Mouse (Mus musculus) forebrain, embryonic 12.5 days (tissue): ENCODE data around the gene Ezh1. TPM values are rescaled to one million over a fixed set of nuclear protein-coding genes. Genes with fewer than 3 reads are reported as not detected.

Experiments used
- ATAC-seq: fragments of 200-750 bp; cut with Nextera tagmentation; 2 replicates; pipeline ENCODE4 v1.8.0; 2017; ENCODE audit warnings: moderate TSS enrichment; ENCODE audit not compliant: low FRiP score
- H3K27ac ChIP-seq: fragments of 300-500 bp; sonication (generic); 2 replicates; pipeline ENCODE4 v1.5.1; 2016; ENCODE audit warnings: mild to moderate bottlenecking
- H3K27me3 ChIP-seq: fragments of 300-500 bp; sonication (generic); 2 replicates; pipeline ENCODE4 v1.6.1; 2016; ENCODE audit warnings: mild to moderate bottlenecking
- H3K36me3 ChIP-seq: fragments of 300-500 bp; sonication (generic); replicated peaks from 2 replicates; pipeline ENCODE4 v1.6.1; 2016; ENCODE audit warnings: mild to moderate bottlenecking
- H3K4me1 ChIP-seq: fragments of 300-500 bp; sonication (generic); 2 replicates; pipeline ENCODE4 v1.6.1; 2016
- H3K4me2 ChIP-seq: fragments of 300-500 bp; sonication (generic); 2 replicates; pipeline ENCODE4 v1.6.1; 2016; ENCODE audit warnings: mild to moderate bottlenecking, moderate library complexity
- H3K4me3 ChIP-seq: fragments of 300-500 bp; sonication (generic); replicated peaks from 2 replicates; pipeline ENCODE4 v1.5.1; 2016; ENCODE audit warnings: mild to moderate bottlenecking
- H3K9ac ChIP-seq: fragments of 300-500 bp; sonication (generic); 2 replicates; pipeline ENCODE4 v1.6.1; 2016; ENCODE audit warnings: mild to moderate bottlenecking
- H3K9me3 ChIP-seq: fragments of 300-500 bp; sonication (generic); 2 replicates; pipeline ENCODE4 v1.6.1; 2016
- WGBS: fragments of 180-500 bp; shearing (Covaris S2); methylation state at CpG from one replicate; pipeline ENCODE4 v1.1.7; 2016; 5-methylcytosine and 5-hydroxymethylcytosine counted together
- polyA plus RNA-seq: library from polyadenylated mRNA; unstranded; fragments of >200 nt; fragmentation: Nextera tagmentation; extraction: Ambion mirVana; gene quantifications from 2 replicates; pipeline ENCODE4 v1.2.1, GENCODE M21; 2016

Gene Ezh1
- polyA plus RNA-seq, 1 experiment from 2014 or later = 12.5 TPM

DNA sequence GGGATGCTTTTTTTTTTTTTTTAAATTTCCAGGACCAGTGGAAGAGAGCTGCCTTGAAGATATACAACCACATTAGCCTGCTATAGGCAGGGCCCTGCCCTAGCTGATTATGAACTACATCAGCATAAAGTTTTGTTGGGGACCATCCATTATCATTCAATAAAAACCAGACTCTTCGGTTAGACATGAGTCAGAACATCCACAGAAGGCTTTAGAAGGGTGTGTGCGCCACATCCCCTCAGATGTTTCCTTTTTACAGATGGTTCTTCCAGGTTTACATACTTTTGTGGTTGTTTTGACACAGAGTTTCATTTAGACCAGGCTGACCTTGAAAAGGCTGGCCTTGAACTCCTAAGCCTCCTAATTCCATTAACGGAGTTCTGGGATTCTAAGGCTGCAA lies 1.9 kb downstream of the Ezh1 start:
- Histone ChIP-seq H3K36me3 (no peaks in the 10 kb centered on the region), H3K27me3 (peaks cover 13% of the 10 kb centered on the region; the same call in 1 of the 2 replicates), H3K9ac (no peak overlapping the region), H3K4me1 (peaks cover 12% of the 10 kb centered on the region), H3K4me2 (no peak overlapping the region), H3K4me3 (no peak overlapping the region), H3K9me3 (no peaks in the 10 kb centered on the region), H3K27ac (no peak overlapping the region)
- ATAC-seq = no peak
- WGBS = 94% methylated on average over 3 of the region's 3 CpGs

DNA sequence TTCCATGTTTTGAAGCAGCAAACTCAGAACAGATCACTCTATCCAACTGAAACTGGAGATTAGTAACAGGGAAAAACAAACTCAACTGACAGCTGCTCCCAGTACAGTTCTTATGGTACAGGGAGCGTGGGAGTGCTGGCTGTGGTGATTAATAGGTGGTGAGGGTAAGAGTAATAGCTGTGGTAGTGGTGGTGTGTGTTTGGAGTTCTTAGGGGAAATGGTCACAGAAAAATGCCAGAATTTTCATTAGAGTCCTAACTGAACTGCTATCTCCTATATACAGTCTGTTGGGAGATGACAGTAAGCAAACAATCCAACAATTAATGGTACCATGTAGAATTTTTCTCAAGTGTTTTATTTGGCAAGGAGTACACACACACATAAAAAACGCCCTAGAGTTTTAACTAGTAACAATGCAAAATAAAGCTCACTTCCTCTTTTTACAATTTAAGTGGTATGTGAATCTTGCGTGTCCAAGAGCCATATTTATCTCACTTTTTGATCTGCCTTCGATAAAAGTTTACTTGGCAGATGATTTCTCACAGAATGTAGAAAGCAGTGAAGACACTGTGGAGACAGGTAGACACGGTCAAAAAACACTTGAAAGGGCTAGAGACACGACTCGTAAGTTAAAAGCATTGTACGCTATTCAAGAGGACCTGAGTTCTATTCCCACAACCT lies 4.8 kb downstream of the Ezh1 start:
- H3K9me3 ChIP-seq = no peaks in the 10 kb centered on the region
- WGBS = 90% methylated on average over 8 of the region's 8 CpGs
- no peak overlapping the region for H3K4me2 ChIP-seq

DNA sequence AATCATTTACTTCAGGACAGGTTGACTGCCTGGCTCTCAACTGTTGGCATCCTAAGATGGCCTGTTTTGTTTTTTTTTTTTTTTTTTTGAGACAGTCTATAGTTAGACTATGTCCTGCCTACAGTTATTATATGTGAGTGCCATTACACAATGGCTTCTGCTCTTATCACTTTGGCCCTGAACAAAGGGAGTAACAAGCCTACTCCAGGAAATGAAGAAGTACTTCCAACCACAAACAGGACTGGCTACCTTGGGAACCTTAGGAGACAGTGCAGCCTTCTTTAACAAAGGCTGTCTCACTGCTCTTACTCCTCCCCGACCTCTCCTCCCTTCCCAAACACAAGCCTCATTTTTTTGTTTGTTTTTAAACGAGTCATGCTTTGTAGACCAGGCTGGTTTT lies 5.4 kb downstream of the Ezh1 start:
- Histone ChIP-seq H3K4me2 (no peak overlapping the region), H3K9ac (no peak overlapping the region), H3K27me3 (peaks cover 4% of the 10 kb centered on the region; the same call in 1 of the 2 replicates), H3K27ac (no peak overlapping the region), H3K4me1 (peaks cover 7% of the 10 kb centered on the region; the same call in 1 of the 2 replicates), H3K4me3 (no peak overlapping the region), H3K9me3 (no peaks in the 10 kb centered on the region), H3K36me3 (no peaks in the 10 kb centered on the region)
- no peak for ATAC-seq
- 65% methylated on average over 2 of the region's 2 CpGs for WGBS

More for the DNA sequence above, 4.8 kb downstream of the Ezh1 start:
- Histone ChIP-seq H3K4me3 (no peak overlapping the region), H3K4me1 (peaks cover 11% of the 10 kb centered on the region), H3K9ac (no peak overlapping the region), H3K36me3 (no peaks in the 10 kb centered on the region), H3K27me3 (peaks cover 4% of the 10 kb centered on the region; the same call in 1 of the 2 replicates), H3K27ac (no peak overlapping the region)
- ATAC-seq = no peak

DNA sequence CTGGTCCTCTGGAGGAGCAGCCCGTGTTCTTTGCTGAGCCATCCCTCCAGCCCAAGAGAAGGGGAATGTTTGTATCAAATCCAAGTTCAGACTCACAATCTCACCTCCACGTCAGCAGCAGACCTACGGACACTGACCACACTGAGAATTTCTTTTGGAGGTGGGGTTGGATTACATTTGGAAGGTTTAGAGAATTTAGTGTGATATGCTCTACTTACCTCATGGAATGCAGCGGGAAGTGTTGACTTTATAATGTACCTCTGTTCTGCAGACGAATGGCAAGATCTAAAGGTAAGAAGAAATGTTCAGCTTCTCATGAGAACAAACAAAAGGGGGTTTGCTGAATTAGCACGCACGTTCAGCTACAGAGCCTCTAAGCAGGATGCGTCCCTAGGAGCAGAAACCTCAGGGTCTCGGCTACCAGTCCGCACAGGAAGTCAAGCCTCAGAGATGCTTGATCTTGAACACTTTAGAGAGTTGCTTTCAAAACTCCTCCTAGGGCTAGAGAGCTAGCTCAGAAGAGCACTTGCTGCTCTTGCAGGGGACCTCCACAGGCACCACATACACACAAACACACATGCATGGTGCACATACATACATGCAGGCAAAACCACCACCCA lies 7.7 kb downstream of the Ezh1 start:
- no peak for ATAC-seq
- WGBS = 84% methylated on average over 10 of the region's 10 CpGs

DNA sequence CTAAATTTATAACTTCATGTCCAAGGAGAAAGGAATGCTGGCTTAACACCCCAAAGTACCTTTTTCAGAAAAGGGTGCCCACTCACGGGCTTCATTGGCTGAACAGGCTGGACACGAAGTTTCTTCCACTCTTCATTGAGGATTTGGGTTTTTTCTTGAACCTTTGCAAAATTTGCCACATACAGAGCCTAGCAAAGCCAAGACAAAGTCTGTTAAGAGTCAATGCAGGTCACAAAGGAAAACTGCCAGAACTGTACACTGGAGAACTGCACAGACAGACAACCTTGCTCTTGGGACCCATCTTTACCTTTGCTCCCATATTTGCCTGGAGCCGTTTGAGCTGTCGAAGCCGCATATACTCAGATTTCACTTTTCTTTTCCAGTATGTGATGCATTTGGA lies 9.3 kb downstream of the Ezh1 start:
- no peak overlapping the region for H3K4me2 ChIP-seq
- no peak overlapping the region for H3K4me3 ChIP-seq
- no peak for ATAC-seq
- no peaks in the 10 kb centered on the region for H3K36me3 ChIP-seq
- H3K27me3 ChIP-seq = no peaks in the 10 kb centered on the region
- H3K27ac ChIP-seq = no peak overlapping the region
- H3K9ac ChIP-seq = no peak overlapping the region
- 91% methylated on average over 5 of the region's 5 CpGs for WGBS
- no peaks in the 10 kb centered on the region for H3K9me3 ChIP-seq
- H3K4me1 ChIP-seq = no peaks in the 10 kb centered on the region

More for the DNA sequence above, 7.7 kb downstream of the Ezh1 start:
- no peak overlapping the region for H3K4me2 ChIP-seq
- H3K4me1 ChIP-seq = no peaks in the 10 kb centered on the region
- no peak overlapping the region for H3K9ac ChIP-seq
- H3K27me3 ChIP-seq = no peaks in the 10 kb centered on the region
- H3K9me3 ChIP-seq = no peaks in the 10 kb centered on the region
- no peak overlapping the region for H3K4me3 ChIP-seq
- no peak overlapping the region for H3K27ac ChIP-seq
- H3K36me3 ChIP-seq = no peaks in the 10 kb centered on the region

DNA sequence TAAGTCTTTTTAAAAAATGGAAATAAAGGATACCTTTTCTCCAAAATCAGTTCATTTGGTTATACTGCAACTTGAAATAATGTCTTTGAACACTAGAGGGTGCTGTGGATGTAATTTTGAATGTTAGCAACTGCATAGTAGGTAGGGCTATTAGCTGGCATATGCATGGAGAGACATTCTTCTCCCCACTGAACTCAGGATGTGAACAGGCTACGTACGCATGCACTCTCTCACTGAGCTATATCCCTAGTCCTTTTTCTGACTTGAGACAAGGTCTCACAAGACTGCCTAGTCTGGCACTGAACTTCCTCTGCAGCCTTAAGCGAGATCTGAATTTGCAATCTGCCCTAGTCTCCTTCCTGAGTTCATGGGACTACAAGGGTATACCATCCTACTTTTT lies 14.3 kb downstream of the Ezh1 start:
- H3K4me2 ChIP-seq = no peak overlapping the region
- H3K27ac ChIP-seq = no peak overlapping the region
- 0 out of 2 replicates have a peak, but pooled peaks cover 6% of the 10 kb centered on the region for H3K36me3 ChIP-seq
- ATAC-seq = no peak
- no peak overlapping the region for H3K9ac ChIP-seq
- no peaks in the 10 kb centered on the region for H3K27me3 ChIP-seq
- 46% methylated on average over 3 of the region's 3 CpGs for WGBS
- H3K4me1 ChIP-seq = no peaks in the 10 kb centered on the region
- no peaks in the 10 kb centered on the region for H3K9me3 ChIP-seq
- no peak overlapping the region for H3K4me3 ChIP-seq

DNA sequence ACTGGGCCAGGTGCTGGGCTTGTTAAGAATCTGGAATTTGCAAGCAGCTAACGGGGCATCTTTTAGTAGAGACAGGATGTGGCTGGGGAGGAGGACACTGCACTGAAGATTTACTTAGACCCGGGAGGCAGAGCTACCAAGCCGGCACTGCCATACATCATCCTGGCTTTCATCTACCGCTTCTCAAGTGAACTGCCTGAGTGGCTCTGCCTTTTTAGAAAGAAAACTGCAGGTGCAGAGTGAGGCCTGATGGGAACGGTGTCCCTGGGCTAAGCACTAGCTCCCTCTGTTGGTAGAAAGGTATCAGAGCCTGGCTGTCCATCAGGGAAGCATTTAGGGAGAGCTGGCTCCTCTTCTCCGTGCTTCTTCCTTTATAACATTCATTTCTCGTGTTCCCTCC lies 25.3 kb downstream of the Ezh1 start:
- Histone ChIP-seq H3K4me2 (no peak overlapping the region), H3K36me3 (peaks cover 9% of the 10 kb centered on the region), H3K4me3 (no peak overlapping the region), H3K27me3 (no peaks in the 10 kb centered on the region), H3K27ac (no peak overlapping the region), H3K4me1 (0 out of 2 replicates have a peak, but pooled peaks cover 4% of the 10 kb centered on the region), H3K9me3 (no peaks in the 10 kb centered on the region), H3K9ac (no peak overlapping the region)
- WGBS = 24% methylated on average over 7 of the region's 7 CpGs
- no peak for ATAC-seq

DNA sequence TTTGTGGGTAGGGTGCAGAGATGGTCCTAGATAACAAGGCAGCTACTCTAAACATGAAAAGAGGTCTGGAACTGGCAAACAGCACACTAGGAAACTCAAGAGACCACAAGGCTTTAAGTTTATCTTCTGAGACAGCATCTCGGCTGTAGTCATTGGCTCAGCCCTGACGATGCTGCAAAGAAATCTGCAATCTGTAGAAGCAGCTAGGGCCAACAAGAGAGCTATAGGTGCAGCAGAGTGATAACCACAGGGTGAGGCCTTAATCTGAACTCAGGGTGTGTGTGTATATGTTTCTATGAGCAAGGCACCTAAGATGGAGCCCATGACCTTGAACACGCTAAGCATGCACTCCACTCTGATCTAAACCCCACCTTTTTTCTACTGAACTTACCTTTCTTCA lies 26.7 kb downstream of the Ezh1 start:
- H3K9me3 ChIP-seq = no peaks in the 10 kb centered on the region
- H3K36me3 ChIP-seq = peaks cover 9% of the 10 kb centered on the region
- H3K27ac ChIP-seq = no peak overlapping the region
- 0 out of 2 replicates have a peak, but pooled peaks cover 4% of the 10 kb centered on the region for H3K4me1 ChIP-seq
- 92% methylated on average over 3 of the region's 3 CpGs for WGBS
- no peak overlapping the region for H3K9ac ChIP-seq
- no peak for ATAC-seq
- H3K27me3 ChIP-seq = no peaks in the 10 kb centered on the region
- H3K4me2 ChIP-seq = no peak overlapping the region
- no peak overlapping the region for H3K4me3 ChIP-seq

DNA sequence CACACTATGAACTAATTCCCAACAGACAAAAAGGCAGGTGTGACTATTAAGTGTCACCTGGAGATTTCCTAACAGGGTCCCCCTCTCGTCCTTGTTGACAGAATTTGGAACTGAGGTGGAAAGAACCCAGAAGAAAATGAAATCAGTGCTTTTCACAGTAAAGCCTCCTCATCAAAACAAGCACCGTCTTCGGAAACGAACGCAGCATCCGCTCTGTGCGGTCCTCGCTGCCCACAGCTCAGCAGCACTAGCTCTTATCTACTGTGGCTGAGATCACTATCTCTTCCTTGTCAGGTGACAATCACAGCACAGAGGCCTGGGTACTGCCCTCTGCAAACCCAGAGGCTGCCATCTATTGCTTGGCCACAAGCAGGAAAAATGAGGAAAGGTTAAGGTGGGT lies 30.1 kb downstream of the Ezh1 start:
- H3K4me3 ChIP-seq = no peak overlapping the region
- no peaks in the 10 kb centered on the region; the same call in 1 of the 2 replicates for H3K36me3 ChIP-seq
- H3K4me1 ChIP-seq = peaks cover 8% of the 10 kb centered on the region; the same call in 1 of the 2 replicates
- H3K27ac ChIP-seq = no peak overlapping the region
- H3K4me2 ChIP-seq = no peak overlapping the region
- no peaks in the 10 kb centered on the region for H3K27me3 ChIP-seq
- no peak overlapping the region for H3K9ac ChIP-seq
- ATAC-seq = no peak
- WGBS = 93% methylated on average over 8 of the region's 8 CpGs
- no peaks in the 10 kb centered on the region for H3K9me3 ChIP-seq

DNA sequence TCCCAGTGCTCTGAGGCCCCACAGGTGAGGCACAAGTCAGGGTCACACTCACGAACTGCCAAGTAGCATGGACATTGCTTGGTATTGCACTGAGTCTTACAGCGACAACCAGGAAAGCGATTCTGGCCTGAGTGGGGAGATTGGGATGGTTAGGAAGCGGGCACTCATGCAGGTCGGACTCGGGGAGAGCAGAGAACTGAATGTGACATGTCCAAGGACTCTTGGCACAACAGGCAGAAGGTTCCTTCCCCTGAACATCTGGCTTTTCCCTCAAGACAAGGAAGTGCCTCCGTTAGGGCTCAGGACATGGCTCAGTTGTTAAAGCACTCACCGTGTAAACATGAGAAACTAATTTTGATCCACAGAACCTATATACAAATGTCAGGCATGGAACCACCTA lies 30.7 kb downstream of the Ezh1 start:
- no peak for ATAC-seq
- H3K9me3 ChIP-seq = no peaks in the 10 kb centered on the region

DNA sequence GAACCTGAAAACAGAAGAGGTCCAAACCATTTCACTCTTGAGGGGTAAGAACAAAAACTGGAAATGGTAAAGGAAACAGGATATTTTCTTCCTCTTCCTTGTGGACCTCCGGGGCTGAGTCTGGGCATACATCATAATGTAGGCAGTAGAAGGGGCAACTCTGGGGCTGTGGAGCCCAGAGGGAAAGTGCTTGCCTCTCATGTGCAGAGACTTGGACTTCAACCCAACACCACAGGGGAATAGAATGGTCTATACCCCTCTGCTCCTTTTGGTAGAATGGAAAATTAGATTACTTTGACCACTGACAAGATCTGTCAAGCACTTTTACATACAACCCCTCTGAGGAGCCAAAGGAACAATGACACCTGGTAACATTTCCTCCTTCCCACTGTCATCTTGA lies 31.2 kb downstream of the Ezh1 start:
- Histone ChIP-seq H3K27ac (no peak overlapping the region), H3K4me2 (no peak overlapping the region), H3K9ac (no peak overlapping the region), H3K9me3 (no peaks in the 10 kb centered on the region), H3K36me3 (no peaks in the 10 kb centered on the region; the same call in 1 of the 2 replicates), H3K4me1 (peaks cover 11% of the 10 kb centered on the region), H3K27me3 (no peaks in the 10 kb centered on the region), H3K4me3 (no peak overlapping the region)
- 100% methylated on average over 1 of the region's 1 CpGs for WGBS
- no peak for ATAC-seq

More for the DNA sequence above, 30.7 kb downstream of the Ezh1 start:
- peaks cover 6% of the 10 kb centered on the region; the same call in 1 of the 2 replicates for H3K4me1 ChIP-seq
- H3K4me2 ChIP-seq = no peak overlapping the region
- H3K36me3 ChIP-seq = no peaks in the 10 kb centered on the region; the same call in 1 of the 2 replicates
- 87% methylated on average over 8 of the region's 8 CpGs for WGBS
- H3K4me3 ChIP-seq = no peak overlapping the region
- no peak overlapping the region for H3K9ac ChIP-seq
- no peaks in the 10 kb centered on the region for H3K27me3 ChIP-seq
- H3K27ac ChIP-seq = no peak overlapping the region

DNA sequence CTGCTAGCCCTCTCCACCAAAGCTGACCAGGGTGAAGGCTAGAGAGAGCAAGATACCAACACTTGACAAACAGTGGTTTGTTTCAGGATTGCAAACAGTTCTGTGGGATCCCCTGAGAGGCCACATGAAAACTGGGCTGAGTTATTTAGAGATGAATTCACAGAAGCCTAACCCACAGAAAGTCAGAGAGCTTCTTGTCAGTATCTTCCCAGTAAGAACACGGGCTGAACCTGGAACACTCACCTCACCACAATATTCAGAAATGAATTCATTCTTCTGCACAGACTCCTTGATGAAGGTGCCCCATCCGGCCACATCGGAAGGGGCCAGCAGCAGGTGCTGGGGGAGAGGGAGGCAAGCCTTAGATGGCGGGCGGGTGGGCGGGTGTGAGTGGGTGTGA lies 31.6 kb downstream of the Ezh1 start:
- no peak overlapping the region for H3K4me3 ChIP-seq
- no peak overlapping the region for H3K4me2 ChIP-seq
- WGBS = 90% methylated on average over 6 of the region's 6 CpGs
- ATAC-seq = no peak
- H3K27me3 ChIP-seq = no peaks in the 10 kb centered on the region
- no peak overlapping the region for H3K9ac ChIP-seq
- H3K27ac ChIP-seq = no peak overlapping the region
- no peaks in the 10 kb centered on the region; the same call in 1 of the 2 replicates for H3K36me3 ChIP-seq
- H3K4me1 ChIP-seq = peaks cover 16% of the 10 kb centered on the region
- no peaks in the 10 kb centered on the region for H3K9me3 ChIP-seq

DNA sequence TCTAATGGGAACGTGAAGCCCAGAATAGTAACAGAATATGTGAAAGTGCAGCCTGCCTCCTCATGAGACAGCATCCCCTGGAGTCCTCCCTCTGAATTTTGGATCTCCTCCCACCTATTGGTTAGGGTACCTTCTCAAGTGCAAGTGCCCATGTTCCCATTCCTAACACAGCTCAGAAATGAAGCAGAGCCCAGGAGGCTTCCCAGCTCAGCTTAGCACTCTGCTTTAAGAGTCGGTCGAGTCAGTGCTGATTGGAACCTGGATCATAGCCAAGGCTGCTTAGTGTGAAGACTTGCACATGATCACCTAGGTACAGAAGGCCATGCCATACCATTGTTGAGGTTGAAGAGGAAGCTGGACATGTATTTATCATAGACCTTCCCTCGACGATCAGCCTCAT lies 32.1 kb downstream of the Ezh1 start:
- Histone ChIP-seq H3K9me3 (no peaks in the 10 kb centered on the region), H3K36me3 (no peaks in the 10 kb centered on the region; the same call in 1 of the 2 replicates), H3K4me1 (peaks cover 20% of the 10 kb centered on the region), H3K27ac (no peak overlapping the region), H3K9ac (no peak overlapping the region), H3K4me2 (no peak overlapping the region), H3K27me3 (no peaks in the 10 kb centered on the region), H3K4me3 (no peak overlapping the region)
- ATAC-seq = no peak
- 83% methylated on average over 5 of the region's 5 CpGs for WGBS
